Comparison of ENCODE assay signal across 14 mouse cellular contexts in the genomic region with DNA sequence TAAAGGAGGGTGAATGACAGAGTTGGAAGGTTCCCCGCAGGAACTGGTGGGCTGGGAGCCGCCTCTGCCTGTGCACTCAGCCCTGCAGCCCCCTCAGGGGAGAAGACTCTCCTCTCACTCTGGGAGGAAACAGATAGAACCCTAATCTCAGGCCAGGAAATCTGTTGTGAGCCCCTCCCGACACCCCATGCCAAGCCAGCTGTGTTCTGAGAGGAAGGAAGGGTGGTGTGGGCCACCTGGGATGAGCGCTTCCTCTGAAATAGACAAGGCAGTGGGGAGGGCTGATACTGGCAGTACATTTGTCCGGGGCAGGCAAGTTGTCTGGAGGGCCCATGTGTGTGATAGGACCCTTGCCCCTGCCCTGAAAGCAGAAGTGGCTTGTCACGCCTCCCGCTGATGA. TPM values are rescaled to one million over a fixed set of nuclear protein-coding genes. Genes with fewer than 3 reads are reported as not detected.
A peak's percentile ranks its signal among the peaks of the same experiment; 100 is the strongest.
DNase-seq lines count a peak whose midpoint lies in the region; ATAC-seq and TF ChIP-seq lines count a peak whose summit lies in the region.
"Had no signal": no experiment of that assay in that cellular context is flagged by ENCODE, and none has a peak within 500 bp of the region (broad histone marks: within the 10 kb centered on the region; RNA-seq: fewer than 3 reads in every experiment).

No protein-coding gene starts in this region.

- no peaks in the 10 kb centered on the region for H3K36me3 ChIP-seq in lung, embryonic 16.5 days (ENCODE audit: control insufficient read depth, insufficient read depth, low read length)
- H3K36me3 ChIP-seq: embryonic facial prominence, embryonic 13.5 days; limb, embryonic 10.5 days; neural tube, embryonic 12.5 days had no signal

- H3K27me3 ChIP-seq in lung, embryonic 16.5 days (ENCODE audit: control insufficient read depth, insufficient read depth, low read depth, low read length) = no peaks in the 10 kb centered on the region
- H3K27me3 ChIP-seq: embryonic facial prominence, embryonic 13.5 days; neural tube, embryonic 12.5 days had no signal

- no peak overlapping the region for H3K4me2 ChIP-seq in lung, embryonic 16.5 days (ENCODE audit: low read depth, low read length)
- H3K4me2 ChIP-seq: embryonic facial prominence, embryonic 13.5 days; neural tube, embryonic 12.5 days had no signal

- H3K4me3 ChIP-seq in lung, embryonic 16.5 days (ENCODE audit: low read length) = no peak overlapping the region
- no peak overlapping the region for H3K4me3 ChIP-seq in lung, adult 2 months (replicated peaks; ENCODE audit: extremely low read depth, low read depth, low read length)
- H3K4me3 ChIP-seq: embryonic facial prominence, embryonic 13.5 days; limb, embryonic 10.5 days; megakaryocyte, embryonic 14.5 days; neural tube, embryonic 12.5 days had no signal

- no peaks in the 10 kb centered on the region for H3K4me1 ChIP-seq in lung, embryonic 16.5 days (replicated peaks; ENCODE audit: control insufficient read depth, insufficient read depth, low read length)
- no peaks in the 10 kb centered on the region for H3K4me1 ChIP-seq in lung, adult 2 months (ENCODE audit: control insufficient read depth, insufficient read depth, low read length)

- no peak for DNase-seq in lung, adult 2 months
- DNase-seq in heart, adult 9 months (ENCODE audit: low spot score in 2 of 2) = peak; percentile 28 to 57
- peak; percentile 18 to 73 for DNase-seq in kidney, postnatal 25 days
- peak; percentile 46 for DNase-seq in thymus, postnatal 0 days (ENCODE audit: low spot score)
- DNase-seq in adrenal gland, postnatal 36 days = no peak
- DNase-seq in cerebellum, postnatal 4 days (ENCODE audit: low spot score in 2 of 2) = no peak
- DNase-seq in cerebellum, postnatal 14 days = no peak
- DNase-seq: right cerebral cortex, postnatal 14 days had no signal

- H3K9ac ChIP-seq in lung, embryonic 16.5 days (ENCODE audit: low read length) = no peak overlapping the region
- H3K9ac ChIP-seq: embryonic facial prominence, embryonic 13.5 days; neural tube, embryonic 12.5 days had no signal

- 69% methylated on average over 7 of the region's 7 CpGs for WGBS in lung, embryonic 16.5 days
- 59% methylated on average over 7 of the region's 7 CpGs for WGBS in lung, adult 2 months

- no peak for TF ChIP-seq CTCF in lung, adult 2 months (IDR thresholded peaks at IDR 0.05; ENCODE audit: insufficient read depth, low read length)

- no peaks in the 10 kb centered on the region for H3K9me3 ChIP-seq in lung, embryonic 16.5 days (ENCODE audit: control insufficient read depth, low read length)
- H3K9me3 ChIP-seq: embryonic facial prominence, embryonic 13.5 days; limb, embryonic 10.5 days; neural tube, embryonic 12.5 days had no signal

- peak; percentile 31; the same call in 1 of the 2 replicates for ATAC-seq in lung, embryonic 16.5 days (ENCODE audit: low read depth)
- ATAC-seq: hindbrain, embryonic 16.5 days had no signal

- H3K27ac ChIP-seq in lung, embryonic 16.5 days (ENCODE audit: low read length) = no peak overlapping the region
- H3K27ac ChIP-seq: embryonic facial prominence, embryonic 13.5 days; limb, embryonic 10.5 days; neural tube, embryonic 12.5 days had no signal

- no peak for TF ChIP-seq POLR2A in lung, adult 2 months (IDR thresholded peaks at IDR 0.05; ENCODE audit: borderline replicate concordance, extremely low read depth, low read depth, low read length)

RNA-seq across cellular contexts. Expression of a gene that starts 18.5 kb away (rescaled TPM):
- polyA plus RNA-seq in lung, embryonic 16.5 days (2015; fragmentation: Nextera tagmentation; extraction: Ambion mirVana) = 56.0 and 70.7 TPM in 2 replicates
- 18.6 and 28.5 TPM in 2 replicates for polyA plus RNA-seq in lung, adult 2 months (2012; rRNA removed)
- polyA plus RNA-seq in thymus, postnatal 0 days (2015; fragmentation: Nextera tagmentation; extraction: Ambion mirVana) = 89.9 and 95.7 TPM in 2 replicates
- total RNA-seq in adrenal gland, postnatal 36 days (2021) = 10 to 100 TPM; 71.2 to 75.4 TPM

Comparison
In these comparisons a context has a peak if more than half of its experiments do, and no peak if none do; other contexts are left out.
1. DNase-seq: peak in heart, adult 9 months (2 of 2), kidney, postnatal 25 days (2 of 2) and thymus, postnatal 0 days (single experiment); none in lung, adult 2 months (single experiment), adrenal gland, postnatal 36 days (0 of 2), cerebellum, postnatal 4 days (0 of 2) and cerebellum, postnatal 14 days (0 of 2).